Mouse (Mus musculus): ENCODE results near the gene Ccnyl1. TPM values are rescaled to one million over a fixed set of nuclear protein-coding genes. Genes with fewer than 3 reads are reported as not detected.

The Ccnyl1 gene
- polyA plus RNA-seq, 1 experiment from 2014 or later: 8.9 TPM

DNA sequence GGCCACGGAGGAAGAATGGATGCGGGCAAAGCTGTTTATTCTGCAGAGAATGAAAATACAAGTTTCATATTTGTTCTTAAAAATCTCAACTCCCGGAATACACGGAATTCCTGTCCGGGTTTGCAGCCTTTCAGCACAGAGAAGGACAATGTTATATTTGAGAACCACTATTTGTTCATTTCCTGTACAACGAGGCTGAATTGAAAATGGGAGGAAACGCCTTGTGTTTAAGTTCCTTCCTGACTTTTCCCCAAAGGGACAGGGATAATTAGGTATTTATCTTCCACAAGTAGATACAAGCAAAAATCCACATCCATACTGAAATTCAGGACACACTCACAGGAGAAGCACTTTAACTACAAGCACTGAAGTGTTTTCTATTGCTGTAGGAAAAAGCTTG is 31.4 kb upstream of the Ccnyl1 start:
- Histone ChIP-seq H3K9ac (replicated peaks; ENCODE audit: low read depth, low read length) (no peak overlapping the region), H3K4me3 (ENCODE audit: low read depth, low read length) (no peak overlapping the region), H3K9me3 (ENCODE audit: control insufficient read depth, low read depth, low read length) (no peaks in the 10 kb centered on the region), H3K27me3 (ENCODE audit: control insufficient read depth, insufficient read depth, low read length) (no peaks in the 10 kb centered on the region), H3K27ac (ENCODE audit: low read length) (no peak overlapping the region; the same call in 1 of the 2 replicates), H3K4me1 (ENCODE audit: control insufficient read depth, insufficient read depth, low read length) (no peaks in the 10 kb centered on the region), H3K4me2 (replicated peaks; ENCODE audit: low read depth, low read length) (no peak overlapping the region), H3K36me3 (ENCODE audit: control insufficient read depth, insufficient read depth, low read length) (no peaks in the 10 kb centered on the region)
- 64% methylated on average over 7 of the region's 7 CpGs for WGBS
- no peak for ATAC-seq (ENCODE audit: insufficient number of reproducible peaks, insufficient read depth, low FRiP score, low read depth)

DNA sequence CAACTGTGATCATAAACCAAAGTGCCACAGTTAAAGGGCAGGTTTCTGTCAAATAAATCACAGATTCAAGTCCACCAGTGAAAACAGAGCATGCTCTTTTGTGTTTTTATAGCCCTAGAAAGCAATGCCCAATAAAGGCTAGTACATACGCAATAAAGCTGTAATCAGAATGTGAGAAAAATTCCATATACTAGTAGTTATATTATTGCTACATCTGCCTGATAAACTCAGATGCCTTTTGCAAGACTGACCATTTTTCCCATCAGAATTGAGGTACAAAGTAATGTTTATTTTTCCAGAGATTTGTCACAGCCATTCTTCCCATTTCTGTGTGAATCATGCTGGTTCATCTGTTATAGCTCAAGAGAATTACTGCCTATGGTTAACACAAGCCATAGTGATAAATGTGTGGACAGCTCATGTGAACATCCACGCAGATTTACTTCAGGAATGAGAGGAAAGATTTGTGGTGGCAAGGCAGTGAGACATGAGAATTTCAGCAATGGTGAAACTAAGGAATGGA is 23.1 kb upstream of the Ccnyl1 start:
- Histone ChIP-seq H3K4me2 (replicated peaks; ENCODE audit: low read depth, low read length) (no peak overlapping the region), H3K27me3 (ENCODE audit: control insufficient read depth, insufficient read depth, low read length) (no peaks in the 10 kb centered on the region), H3K36me3 (ENCODE audit: control insufficient read depth, insufficient read depth, low read length) (no peaks in the 10 kb centered on the region), H3K27ac (ENCODE audit: low read length) (no peak overlapping the region), H3K4me3 (ENCODE audit: low read depth, low read length) (no peak overlapping the region), H3K4me1 (ENCODE audit: control insufficient read depth, insufficient read depth, low read length) (no peaks in the 10 kb centered on the region), H3K9me3 (ENCODE audit: control insufficient read depth, low read depth, low read length) (no peaks in the 10 kb centered on the region), H3K9ac (replicated peaks; ENCODE audit: low read depth, low read length) (no peak overlapping the region)
- 71% methylated on average over 2 of the region's 2 CpGs for WGBS
- no peak for ATAC-seq (ENCODE audit: insufficient number of reproducible peaks, insufficient read depth, low FRiP score, low read depth)

DNA sequence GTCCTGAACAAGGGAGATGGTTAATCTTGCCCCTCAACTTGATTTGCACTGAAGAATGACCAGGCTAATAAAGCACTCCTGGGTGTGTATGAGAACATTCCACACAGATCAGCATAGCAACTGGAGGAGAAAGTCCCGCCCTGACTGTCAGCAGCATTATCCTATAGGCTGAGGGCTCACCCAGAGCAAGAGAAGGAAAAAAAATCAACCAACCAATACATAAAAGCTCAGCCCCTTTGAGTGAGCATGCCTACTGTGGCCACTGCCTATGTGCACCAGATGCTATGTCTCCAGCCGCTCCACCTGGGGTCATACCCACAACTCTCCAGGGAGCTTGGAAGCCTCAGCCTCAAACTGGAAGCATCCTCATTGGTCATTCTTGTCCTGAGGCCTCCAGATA is 20.8 kb upstream of the Ccnyl1 start:
- WGBS: 69% methylated on average over 2 of the region's 2 CpGs
- H3K9ac ChIP-seq (replicated peaks; ENCODE audit: low read depth, low read length): no peak overlapping the region
- no peaks in the 10 kb centered on the region for H3K36me3 ChIP-seq (ENCODE audit: control insufficient read depth, insufficient read depth, low read length)
- H3K27ac ChIP-seq (ENCODE audit: low read length): no peak overlapping the region
- ATAC-seq (ENCODE audit: insufficient number of reproducible peaks, insufficient read depth, low FRiP score, low read depth): no peak
- no peaks in the 10 kb centered on the region for H3K27me3 ChIP-seq (ENCODE audit: control insufficient read depth, insufficient read depth, low read length)
- H3K4me3 ChIP-seq (ENCODE audit: low read depth, low read length): no peak overlapping the region
- no peak overlapping the region for H3K4me2 ChIP-seq (replicated peaks; ENCODE audit: low read depth, low read length)
- no peaks in the 10 kb centered on the region; the same call in 1 of the 2 replicates for H3K9me3 ChIP-seq (ENCODE audit: control insufficient read depth, low read depth, low read length)
- no peaks in the 10 kb centered on the region for H3K4me1 ChIP-seq (ENCODE audit: control insufficient read depth, insufficient read depth, low read length)

DNA sequence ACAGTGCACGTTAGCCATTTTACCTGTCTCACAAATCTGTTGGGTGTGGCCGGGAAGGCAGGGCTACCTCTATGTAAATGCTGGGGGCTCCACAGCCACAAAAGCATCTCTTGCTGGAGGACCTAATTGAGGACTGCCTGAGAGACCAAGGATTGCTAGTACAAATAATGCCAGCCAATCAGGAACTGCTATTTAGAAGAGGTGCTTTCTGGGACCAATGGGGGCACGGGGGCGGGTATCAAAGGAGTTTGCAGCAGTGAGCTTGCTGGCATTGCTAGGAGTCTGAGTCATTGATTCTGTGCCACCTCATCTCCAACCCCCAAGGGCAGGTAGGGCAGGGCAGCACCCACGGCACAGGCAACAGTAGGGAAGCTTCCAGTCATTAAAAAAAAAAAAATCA is 16.3 kb upstream of the Ccnyl1 start:
- no peak overlapping the region for H3K4me2 ChIP-seq (replicated peaks; ENCODE audit: low read depth, low read length)
- no peaks in the 10 kb centered on the region for H3K4me1 ChIP-seq (ENCODE audit: control insufficient read depth, insufficient read depth, low read length)
- H3K9me3 ChIP-seq (ENCODE audit: control insufficient read depth, low read depth, low read length): no peaks in the 10 kb centered on the region; the same call in 1 of the 2 replicates
- H3K27ac ChIP-seq (ENCODE audit: low read length): no peak overlapping the region
- no peak overlapping the region for H3K4me3 ChIP-seq (ENCODE audit: low read depth, low read length)
- no peak overlapping the region for H3K9ac ChIP-seq (replicated peaks; ENCODE audit: low read depth, low read length)
- no peak for ATAC-seq (ENCODE audit: insufficient number of reproducible peaks, insufficient read depth, low FRiP score, low read depth)
- H3K36me3 ChIP-seq (ENCODE audit: control insufficient read depth, insufficient read depth, low read length): no peaks in the 10 kb centered on the region
- WGBS: 86% methylated on average over 5 of the region's 5 CpGs
- H3K27me3 ChIP-seq (ENCODE audit: control insufficient read depth, insufficient read depth, low read length): no peaks in the 10 kb centered on the region

DNA sequence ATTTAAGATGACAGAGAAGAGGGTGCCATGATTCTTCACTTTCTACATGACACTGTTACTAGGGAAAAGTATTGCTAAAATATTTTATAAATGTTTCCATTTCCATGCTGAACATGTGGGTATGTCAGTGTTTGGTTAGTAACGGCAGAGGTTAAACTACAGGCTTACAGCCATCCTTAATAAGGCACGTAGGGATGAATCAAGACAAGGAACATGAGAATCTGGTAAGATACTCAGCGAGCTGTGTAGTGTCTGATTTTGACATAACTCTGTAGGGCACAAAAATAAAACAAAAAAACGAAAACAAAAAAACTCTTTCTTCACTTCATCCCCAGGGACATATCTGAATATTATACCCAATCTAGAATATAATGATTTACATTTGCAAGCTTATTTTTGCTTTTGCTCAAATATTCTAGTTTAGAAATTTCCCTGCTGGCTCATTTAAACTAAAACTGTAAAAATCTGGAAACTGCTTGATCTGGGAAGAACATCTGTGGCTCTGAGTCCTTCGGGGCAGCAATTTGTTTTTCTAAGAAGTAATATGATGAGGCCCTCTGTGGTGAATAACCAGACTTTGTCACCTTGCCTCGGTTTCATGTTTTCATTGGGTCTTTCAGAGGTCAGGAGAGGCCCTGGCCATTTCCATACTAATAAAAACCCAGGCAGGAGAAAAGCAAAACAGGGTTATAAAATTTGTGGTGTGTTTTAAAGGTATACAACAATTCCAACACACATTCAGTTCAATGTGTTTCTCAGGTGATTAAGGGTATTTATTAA is 14.0 kb upstream of the Ccnyl1 start:
- Histone ChIP-seq H3K27ac (ENCODE audit: low read length) (no peak overlapping the region), H3K4me3 (ENCODE audit: low read depth, low read length) (no peak overlapping the region), H3K36me3 (ENCODE audit: control insufficient read depth, insufficient read depth, low read length) (no peaks in the 10 kb centered on the region), H3K27me3 (ENCODE audit: control insufficient read depth, insufficient read depth, low read length) (no peaks in the 10 kb centered on the region), H3K9ac (replicated peaks; ENCODE audit: low read depth, low read length) (no peak overlapping the region), H3K4me1 (ENCODE audit: control insufficient read depth, insufficient read depth, low read length) (no peaks in the 10 kb centered on the region), H3K4me2 (replicated peaks; ENCODE audit: low read depth, low read length) (no peak overlapping the region), H3K9me3 (ENCODE audit: control insufficient read depth, low read depth, low read length) (no peaks in the 10 kb centered on the region; the same call in 1 of the 2 replicates)
- 57% methylated on average over 6 of the region's 6 CpGs for WGBS
- ATAC-seq (ENCODE audit: insufficient number of reproducible peaks, insufficient read depth, low FRiP score, low read depth): no peak

DNA sequence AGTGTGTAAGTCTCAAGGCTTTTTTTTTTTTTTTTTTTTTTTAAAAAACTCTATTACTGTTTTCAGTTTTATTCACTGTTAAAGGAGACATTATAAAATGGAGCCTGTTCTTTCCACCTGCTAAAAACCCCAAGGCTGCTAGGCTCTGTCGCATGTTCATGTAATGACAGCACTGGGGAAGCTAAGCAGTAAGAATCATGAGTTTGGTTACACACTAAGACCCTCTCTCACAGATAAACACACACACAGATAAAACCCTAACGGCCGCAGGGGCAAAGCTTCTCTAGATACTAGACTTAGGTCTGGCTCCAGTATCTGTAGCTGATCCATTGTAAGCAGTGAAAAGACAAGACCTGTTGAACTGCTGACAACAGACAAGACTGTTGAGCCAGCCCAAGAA is 8.8 kb upstream of the Ccnyl1 start:
- 82% methylated on average over 3 of the region's 3 CpGs for WGBS
- Histone ChIP-seq H3K36me3 (ENCODE audit: control insufficient read depth, insufficient read depth, low read length) (no peaks in the 10 kb centered on the region), H3K4me1 (ENCODE audit: control insufficient read depth, insufficient read depth, low read length) (no peaks in the 10 kb centered on the region), H3K4me3 (ENCODE audit: low read depth, low read length) (no peak overlapping the region), H3K9ac (replicated peaks; ENCODE audit: low read depth, low read length) (no peak overlapping the region), H3K27me3 (ENCODE audit: control insufficient read depth, insufficient read depth, low read length) (no peaks in the 10 kb centered on the region), H3K4me2 (replicated peaks; ENCODE audit: low read depth, low read length) (no peak overlapping the region), H3K9me3 (ENCODE audit: control insufficient read depth, low read depth, low read length) (no peaks in the 10 kb centered on the region), H3K27ac (ENCODE audit: low read length) (no peak overlapping the region)
- no peak for ATAC-seq (ENCODE audit: insufficient number of reproducible peaks, insufficient read depth, low FRiP score, low read depth)

DNA sequence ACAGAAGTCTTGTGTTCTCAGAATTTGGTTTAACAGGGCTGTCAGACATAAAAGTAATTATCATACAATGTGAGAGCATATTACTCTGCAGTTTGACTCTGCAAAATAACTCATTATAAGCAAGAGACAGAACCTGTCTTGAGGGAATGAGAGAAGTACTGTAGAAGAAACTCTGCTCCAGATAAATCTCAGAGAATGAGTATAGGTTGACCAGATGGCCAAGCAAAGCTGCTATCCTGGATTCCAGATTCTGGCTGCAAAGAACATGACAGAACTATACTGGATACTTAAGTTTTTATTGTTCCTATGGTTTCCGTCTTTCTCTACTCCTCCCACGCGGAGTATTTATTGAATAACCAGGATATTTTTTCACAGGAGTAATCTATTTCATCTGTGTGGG is 7.2 kb upstream of the Ccnyl1 start:
- H3K4me3 ChIP-seq (ENCODE audit: low read depth, low read length): no peak overlapping the region
- ATAC-seq (ENCODE audit: insufficient number of reproducible peaks, insufficient read depth, low FRiP score, low read depth): no peak
- no peaks in the 10 kb centered on the region for H3K36me3 ChIP-seq (ENCODE audit: control insufficient read depth, insufficient read depth, low read length)
- no peak overlapping the region for H3K27ac ChIP-seq (ENCODE audit: low read length)
- no peaks in the 10 kb centered on the region for H3K9me3 ChIP-seq (ENCODE audit: control insufficient read depth, low read depth, low read length)
- WGBS: 95% methylated on average over 3 of the region's 3 CpGs
- no peaks in the 10 kb centered on the region for H3K4me1 ChIP-seq (ENCODE audit: control insufficient read depth, insufficient read depth, low read length)
- H3K9ac ChIP-seq (replicated peaks; ENCODE audit: low read depth, low read length): no peak overlapping the region
- H3K27me3 ChIP-seq (ENCODE audit: control insufficient read depth, insufficient read depth, low read length): no peaks in the 10 kb centered on the region
- H3K4me2 ChIP-seq (replicated peaks; ENCODE audit: low read depth, low read length): no peak overlapping the region

DNA sequence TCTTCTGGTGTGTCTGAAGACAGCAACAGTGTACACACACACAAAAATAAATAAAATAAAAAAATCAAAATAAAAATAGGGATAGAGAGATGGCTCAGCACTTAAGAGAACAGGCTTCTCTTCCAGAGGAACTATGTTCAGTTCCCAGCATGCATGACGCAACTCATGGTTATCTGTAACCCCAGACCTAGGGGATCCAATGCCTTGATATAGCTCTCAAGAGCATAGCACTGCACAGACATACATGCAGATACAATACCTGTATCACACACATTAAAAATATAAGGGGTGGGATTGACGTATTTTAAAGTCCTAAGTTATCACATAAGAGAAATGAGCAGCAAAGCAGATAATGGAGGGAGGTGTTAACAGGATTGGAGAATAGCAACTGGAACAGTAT is 5.8 kb upstream of the Ccnyl1 start:
- 86% methylated on average over 2 of the region's 2 CpGs for WGBS
- Histone ChIP-seq H3K27me3 (ENCODE audit: control insufficient read depth, insufficient read depth, low read length) (no peaks in the 10 kb centered on the region), H3K36me3 (ENCODE audit: control insufficient read depth, insufficient read depth, low read length) (no peaks in the 10 kb centered on the region), H3K4me1 (ENCODE audit: control insufficient read depth, insufficient read depth, low read length) (no peaks in the 10 kb centered on the region), H3K4me2 (replicated peaks; ENCODE audit: low read depth, low read length) (no peak overlapping the region), H3K9me3 (ENCODE audit: control insufficient read depth, low read depth, low read length) (no peaks in the 10 kb centered on the region), H3K9ac (replicated peaks; ENCODE audit: low read depth, low read length) (no peak overlapping the region), H3K4me3 (ENCODE audit: low read depth, low read length) (no peak overlapping the region), H3K27ac (ENCODE audit: low read length) (no peak overlapping the region)
- no peak for ATAC-seq (ENCODE audit: insufficient number of reproducible peaks, insufficient read depth, low FRiP score, low read depth)

DNA sequence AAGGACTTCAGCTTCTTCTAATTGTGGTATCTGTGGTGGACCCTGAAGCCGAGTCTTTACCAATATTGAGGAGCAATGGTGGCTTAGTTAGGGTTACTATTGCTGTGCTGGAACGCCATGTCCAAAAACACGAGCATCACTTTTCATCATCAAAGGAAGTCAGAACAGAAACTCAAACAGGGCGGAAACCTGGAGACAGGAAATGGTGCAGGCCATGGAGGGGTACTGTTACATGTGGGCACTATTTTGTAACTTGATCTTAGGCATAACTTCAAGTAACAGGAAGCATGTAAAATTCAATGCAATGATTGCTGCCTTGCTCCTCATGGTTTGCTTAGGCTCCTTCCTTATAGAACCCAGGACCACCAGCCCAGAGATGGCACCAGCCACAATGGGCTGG is 2.2 kb upstream of the Ccnyl1 start:
- Histone ChIP-seq H3K9ac (replicated peaks; ENCODE audit: low read depth, low read length) (no peak overlapping the region), H3K27ac (ENCODE audit: low read length) (no peak overlapping the region), H3K27me3 (ENCODE audit: control insufficient read depth, insufficient read depth, low read length) (no peaks in the 10 kb centered on the region), H3K4me3 (ENCODE audit: low read depth, low read length) (no peak overlapping the region), H3K36me3 (ENCODE audit: control insufficient read depth, insufficient read depth, low read length) (no peaks in the 10 kb centered on the region), H3K9me3 (ENCODE audit: control insufficient read depth, low read depth, low read length) (no peaks in the 10 kb centered on the region), H3K4me1 (ENCODE audit: control insufficient read depth, insufficient read depth, low read length) (peaks cover 8% of the 10 kb centered on the region), H3K4me2 (replicated peaks; ENCODE audit: low read depth, low read length) (no peak overlapping the region)
- WGBS: 82% methylated on average over 4 of the region's 4 CpGs
- no peak for ATAC-seq (ENCODE audit: insufficient number of reproducible peaks, insufficient read depth, low FRiP score, low read depth)
